Mouse (Mus musculus): ENCODE data around the gene Synj2. TPM values are rescaled to one million over a fixed set of nuclear protein-coding genes. Genes with fewer than 3 reads are reported as not detected.

Gene Synj2
- polyA plus RNA-seq, 1 experiment = 7.6 TPM

- TF ChIP-seq POLR2A (IDR thresholded peaks at IDR 0.05; ENCODE audit: insufficient read depth, low read length) (no peak), EP300 (IDR thresholded peaks at IDR 0.05; ENCODE audit: insufficient read depth, low read depth, low read length) (no peak), CTCF (IDR thresholded peaks at IDR 0.05; ENCODE audit: low read depth, low read length) (no peak)
- Histone ChIP-seq H3K27ac (ENCODE audit: insufficient read depth, low read length) (no peak overlapping the region), H3K4me1 (ENCODE audit: control insufficient read depth, insufficient read depth, low read length) (peaks cover 3% of the 10 kb centered on the region), H3K4me3 (ENCODE audit: low read depth, low read length) (no peak overlapping the region), H3K9me3 (replicated peaks; ENCODE audit: control insufficient read depth, insufficient read depth, low read length, poor library complexity, severe bottlenecking) (no peaks in the 10 kb centered on the region), H3K27me3 (ENCODE audit: control insufficient read depth, insufficient read depth, low read length, poor library complexity, severe bottlenecking) (no peaks in the 10 kb centered on the region), H3K36me3 (ENCODE audit: control insufficient read depth, insufficient read depth, low read length, poor library complexity, severe bottlenecking) (no peaks in the 10 kb centered on the region), H3K9ac (ENCODE audit: low read depth, poor library complexity, severe bottlenecking) (no peak overlapping the region)
Observed at GRCm38 (mm10) chr17:5985271-5985670, 44.2 kb downstream of the Synj2 start.

DNA sequence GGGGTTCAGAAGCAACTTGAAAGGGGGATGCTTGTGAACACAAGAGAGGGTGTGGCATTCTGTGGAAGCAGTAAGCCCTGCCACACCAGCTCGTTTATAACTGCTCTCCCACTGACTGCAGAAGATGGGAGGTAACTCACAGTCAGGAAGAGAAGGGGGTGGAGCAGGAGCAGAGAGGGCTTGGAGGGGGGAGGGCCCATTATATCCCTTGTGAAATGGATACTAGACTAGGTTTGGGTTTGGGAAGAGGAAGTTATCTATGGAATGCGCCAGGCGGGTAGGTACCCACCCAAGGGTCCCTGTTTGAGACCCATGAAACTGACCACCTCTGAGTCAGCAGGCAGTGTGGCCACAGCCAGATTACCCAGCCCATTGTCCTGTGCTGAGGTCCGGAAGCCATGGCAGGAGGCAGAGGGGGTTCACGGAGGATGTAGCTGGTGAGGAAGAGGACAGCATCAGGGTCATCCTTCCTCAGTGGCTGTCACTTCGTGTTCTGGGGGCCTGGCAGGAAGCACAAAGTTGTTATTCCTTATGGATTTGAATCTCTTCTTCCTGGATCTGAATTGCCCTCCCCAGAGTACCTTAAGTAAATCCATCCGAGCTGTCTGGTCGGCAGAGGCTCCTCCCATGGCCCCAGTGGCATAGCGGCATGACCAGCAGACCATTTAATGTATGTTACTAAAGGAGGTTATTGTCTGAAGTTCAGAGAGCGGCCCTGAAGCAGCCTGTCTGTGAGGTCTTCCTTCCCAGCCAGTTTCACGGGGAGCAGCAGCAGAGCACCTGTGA is 46.4 kb downstream of the Synj2 start:
- H3K4me3 ChIP-seq (ENCODE audit: low read depth, low read length) = no peak overlapping the region
- no peak overlapping the region for H3K27ac ChIP-seq (ENCODE audit: insufficient read depth, low read length)
- H3K9me3 ChIP-seq (replicated peaks; ENCODE audit: control insufficient read depth, insufficient read depth, low read length, poor library complexity, severe bottlenecking) = no peaks in the 10 kb centered on the region
- H3K9ac ChIP-seq (ENCODE audit: low read depth, poor library complexity, severe bottlenecking) = no peak overlapping the region
- no peak for TF ChIP-seq POLR2A (IDR thresholded peaks at IDR 0.05; ENCODE audit: insufficient read depth, low read length)
- no peak for TF ChIP-seq CTCF (IDR thresholded peaks at IDR 0.05; ENCODE audit: low read depth, low read length)
- TF ChIP-seq EP300 (IDR thresholded peaks at IDR 0.05; ENCODE audit: insufficient read depth, low read depth, low read length) = no peak
- H3K27me3 ChIP-seq (ENCODE audit: control insufficient read depth, insufficient read depth, low read length, poor library complexity, severe bottlenecking) = no peaks in the 10 kb centered on the region
- peaks cover 2% of the 10 kb centered on the region for H3K4me1 ChIP-seq (ENCODE audit: control insufficient read depth, insufficient read depth, low read length)
- H3K36me3 ChIP-seq (ENCODE audit: control insufficient read depth, insufficient read depth, low read length, poor library complexity, severe bottlenecking) = no peaks in the 10 kb centered on the region

GRCm38 (mm10) chr17:5988102-5988501 is 47.0 kb downstream of the Synj2 start:
- no peak overlapping the region for H3K9ac ChIP-seq (ENCODE audit: low read depth, poor library complexity, severe bottlenecking)
- H3K27me3 ChIP-seq (ENCODE audit: control insufficient read depth, insufficient read depth, low read length, poor library complexity, severe bottlenecking) = no peaks in the 10 kb centered on the region
- no peak for TF ChIP-seq EP300 (IDR thresholded peaks at IDR 0.05; ENCODE audit: insufficient read depth, low read depth, low read length)
- no peak for TF ChIP-seq CTCF (IDR thresholded peaks at IDR 0.05; ENCODE audit: low read depth, low read length)
- no peak for TF ChIP-seq POLR2A (IDR thresholded peaks at IDR 0.05; ENCODE audit: insufficient read depth, low read length)
- H3K27ac ChIP-seq (ENCODE audit: insufficient read depth, low read length) = no peak overlapping the region
- H3K4me3 ChIP-seq (ENCODE audit: low read depth, low read length) = no peak overlapping the region
- no peaks in the 10 kb centered on the region for H3K9me3 ChIP-seq (replicated peaks; ENCODE audit: control insufficient read depth, insufficient read depth, low read length, poor library complexity, severe bottlenecking)
- H3K36me3 ChIP-seq (ENCODE audit: control insufficient read depth, insufficient read depth, low read length, poor library complexity, severe bottlenecking) = no peaks in the 10 kb centered on the region
- H3K4me1 ChIP-seq (ENCODE audit: control insufficient read depth, insufficient read depth, low read length) = peaks cover 2% of the 10 kb centered on the region

DNA sequence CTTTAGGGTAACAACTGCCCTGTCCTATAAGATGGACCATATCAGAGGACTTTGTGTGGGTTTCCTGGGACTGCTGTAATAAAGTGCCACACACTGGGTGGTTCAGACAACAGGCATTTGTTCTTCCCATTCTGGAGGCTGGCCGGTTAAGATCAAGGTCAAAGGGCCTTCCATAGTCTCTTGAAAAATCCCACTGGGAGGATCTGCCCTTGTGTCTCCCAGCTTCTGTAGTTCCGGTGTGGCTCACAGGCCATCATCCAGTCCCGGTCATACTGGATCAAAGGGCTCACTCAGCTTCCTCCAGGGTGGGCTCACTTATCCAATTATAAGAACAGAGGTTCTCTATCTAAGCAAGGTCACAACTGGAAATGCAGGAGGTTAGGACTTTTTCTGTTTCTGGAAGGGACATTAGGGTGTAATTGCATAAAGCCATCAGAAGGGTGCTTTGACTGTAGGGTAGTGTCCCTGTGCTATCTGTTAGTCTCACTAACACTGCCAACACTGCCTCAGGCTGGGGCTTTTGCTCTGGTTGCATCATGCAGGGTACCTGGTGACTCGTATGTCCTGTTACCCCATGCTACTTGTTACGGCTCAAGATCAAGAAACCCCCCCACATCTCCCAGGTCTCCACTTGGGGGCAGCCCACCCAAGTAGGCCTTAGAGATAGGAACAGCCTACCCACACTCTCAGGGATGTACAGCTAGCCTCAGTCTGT is 51.9 kb downstream of the Synj2 start:
- Histone ChIP-seq H3K36me3 (ENCODE audit: control insufficient read depth, insufficient read depth, low read length, poor library complexity, severe bottlenecking) (no peaks in the 10 kb centered on the region), H3K4me1 (ENCODE audit: control insufficient read depth, insufficient read depth, low read length) (no peaks in the 10 kb centered on the region), H3K4me3 (ENCODE audit: low read depth, low read length) (no peak overlapping the region), H3K27ac (ENCODE audit: insufficient read depth, low read length) (no peak overlapping the region), H3K9me3 (replicated peaks; ENCODE audit: control insufficient read depth, insufficient read depth, low read length, poor library complexity, severe bottlenecking) (no peaks in the 10 kb centered on the region), H3K9ac (ENCODE audit: low read depth, poor library complexity, severe bottlenecking) (no peak overlapping the region), H3K27me3 (ENCODE audit: control insufficient read depth, insufficient read depth, low read length, poor library complexity, severe bottlenecking) (no peaks in the 10 kb centered on the region)
- TF ChIP-seq EP300 (IDR thresholded peaks at IDR 0.05; ENCODE audit: insufficient read depth, low read depth, low read length) (no peak), CTCF (IDR thresholded peaks at IDR 0.05; ENCODE audit: low read depth, low read length) (no peak), POLR2A (IDR thresholded peaks at IDR 0.05; ENCODE audit: insufficient read depth, low read length) (no peak)

DNA sequence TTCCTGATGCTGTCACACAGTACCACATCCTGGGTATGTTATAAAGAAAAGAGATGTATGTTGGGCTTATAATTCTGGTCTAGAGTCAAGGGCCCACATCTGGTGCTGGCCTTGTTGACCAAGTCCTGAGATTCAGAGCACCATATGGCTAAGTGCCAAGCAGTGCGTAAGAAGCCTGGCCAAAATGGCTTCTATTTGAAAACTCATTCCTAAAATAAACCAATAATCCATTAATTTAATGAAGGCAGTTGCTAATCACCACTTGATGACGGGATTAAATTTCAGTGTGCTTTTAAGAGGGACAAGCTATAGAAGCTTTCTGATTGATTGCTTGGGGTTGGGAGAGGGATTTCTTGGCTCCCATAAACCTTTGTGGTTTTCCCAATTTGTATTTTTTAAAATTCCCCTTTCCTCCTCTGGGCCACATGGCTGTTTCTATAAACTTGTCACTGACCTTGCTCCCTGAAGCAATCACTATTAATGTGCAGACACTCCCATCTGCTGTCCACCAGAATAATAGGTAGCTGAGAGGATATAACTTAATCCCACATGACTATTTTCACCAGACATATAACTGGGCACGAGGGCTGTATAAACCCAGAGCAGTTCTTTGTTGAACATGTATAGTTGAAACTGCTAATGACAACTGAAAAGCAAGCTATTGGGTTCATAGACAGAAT is 52.6 kb downstream of the Synj2 start:
- Histone ChIP-seq H3K4me3 (ENCODE audit: low read depth, low read length) (no peak overlapping the region), H3K9ac (ENCODE audit: low read depth, poor library complexity, severe bottlenecking) (no peak overlapping the region), H3K4me1 (ENCODE audit: control insufficient read depth, insufficient read depth, low read length) (peaks cover 2% of the 10 kb centered on the region), H3K27ac (ENCODE audit: insufficient read depth, low read length) (no peak overlapping the region), H3K27me3 (ENCODE audit: control insufficient read depth, insufficient read depth, low read length, poor library complexity, severe bottlenecking) (no peaks in the 10 kb centered on the region), H3K36me3 (ENCODE audit: control insufficient read depth, insufficient read depth, low read length, poor library complexity, severe bottlenecking) (no peaks in the 10 kb centered on the region), H3K9me3 (replicated peaks; ENCODE audit: control insufficient read depth, insufficient read depth, low read length, poor library complexity, severe bottlenecking) (no peaks in the 10 kb centered on the region)
- no peak for TF ChIP-seq CTCF (IDR thresholded peaks at IDR 0.05; ENCODE audit: low read depth, low read length)
- no peak for TF ChIP-seq EP300 (IDR thresholded peaks at IDR 0.05; ENCODE audit: insufficient read depth, low read depth, low read length)
- no peak for TF ChIP-seq POLR2A (IDR thresholded peaks at IDR 0.05; ENCODE audit: insufficient read depth, low read length)
